Mouse (Mus musculus): ENCODE measurements at regions not wholly inside any gene's neighbourhood (a gene's known extent, or its start where the extent isn't known, plus 50 kb on each side); places are given as distances from the start of the nearest gene placed in this dataset.

DNA sequence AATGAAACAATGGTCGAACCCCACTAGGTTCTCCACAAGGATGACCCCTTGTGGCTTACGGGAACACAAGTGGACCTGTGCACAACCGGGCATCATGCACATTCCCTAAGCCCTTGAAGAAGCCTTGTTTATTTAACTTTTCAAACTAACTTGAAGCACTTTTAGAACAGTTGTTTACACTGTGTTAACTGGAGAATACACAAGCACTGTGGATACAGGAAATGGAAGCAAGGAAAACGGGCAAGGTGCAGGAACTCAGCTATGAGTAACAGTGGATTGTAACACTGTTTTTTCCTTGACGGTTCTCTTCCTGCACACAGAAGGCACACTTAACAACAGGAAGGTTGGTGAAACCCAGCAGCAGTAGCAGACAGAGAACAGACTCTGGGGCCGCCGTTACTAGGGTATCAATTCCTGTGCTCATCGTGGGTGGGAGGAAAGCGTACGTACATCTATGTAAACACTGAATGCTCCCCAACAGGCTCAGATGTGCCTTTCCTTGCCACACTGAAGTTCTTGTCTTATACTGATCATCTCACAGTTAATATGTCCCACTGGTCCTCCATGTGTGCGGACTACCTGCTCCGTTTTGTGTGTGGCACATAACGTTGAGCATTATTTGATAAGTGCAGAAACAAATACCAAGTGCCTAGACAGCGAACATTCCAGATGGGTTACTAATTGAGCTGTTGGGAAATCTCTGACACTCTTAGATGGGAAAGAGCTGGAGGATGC lies 264.4 kb downstream of the Mpdz start:
- in situ Hi-C loops (cut with MboI, MseI) = no loop called here

DNA sequence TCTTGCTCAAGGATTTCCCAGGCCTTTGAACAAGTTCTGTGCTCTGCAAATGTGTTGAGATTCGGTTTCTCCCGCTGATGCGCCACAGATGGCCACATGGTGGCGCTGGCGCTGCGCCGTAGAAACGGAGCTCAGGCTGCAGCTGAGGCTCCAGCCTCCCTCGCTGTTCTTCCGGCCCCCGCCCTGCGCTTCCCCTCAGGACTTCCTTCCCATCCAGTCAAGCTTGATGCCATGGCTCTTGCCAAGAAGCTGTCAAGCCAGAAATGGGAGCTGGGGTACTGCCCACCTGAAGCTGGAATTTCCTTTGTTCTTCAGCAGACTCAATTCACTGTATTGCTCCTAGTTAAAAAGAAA lies 263.9 kb downstream of the Mpdz start:
- in situ Hi-C loops (cut with MboI, MseI) = no loop called here

DNA sequence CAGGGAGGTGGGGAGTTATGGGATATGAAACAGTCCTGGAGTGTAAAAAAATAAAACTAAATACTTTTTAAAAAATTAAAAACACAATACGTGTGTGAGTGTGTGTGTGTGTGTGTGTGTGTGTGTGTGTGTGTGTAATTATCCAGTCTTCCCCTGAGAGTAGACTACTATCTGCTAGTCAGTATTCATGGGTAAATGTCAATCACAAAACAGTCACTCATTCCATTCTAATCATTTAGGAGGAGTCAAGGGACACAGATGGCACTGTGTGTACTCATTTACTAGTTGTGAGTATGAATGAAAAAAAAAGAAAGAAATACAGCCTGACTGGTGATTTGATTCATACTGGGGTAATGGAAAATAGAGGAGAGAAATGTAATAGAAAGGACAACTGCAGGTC lies 226.5 kb downstream of the Mpdz start:
- in situ Hi-C loops (cut with MboI, MseI) = no loop called here

DNA sequence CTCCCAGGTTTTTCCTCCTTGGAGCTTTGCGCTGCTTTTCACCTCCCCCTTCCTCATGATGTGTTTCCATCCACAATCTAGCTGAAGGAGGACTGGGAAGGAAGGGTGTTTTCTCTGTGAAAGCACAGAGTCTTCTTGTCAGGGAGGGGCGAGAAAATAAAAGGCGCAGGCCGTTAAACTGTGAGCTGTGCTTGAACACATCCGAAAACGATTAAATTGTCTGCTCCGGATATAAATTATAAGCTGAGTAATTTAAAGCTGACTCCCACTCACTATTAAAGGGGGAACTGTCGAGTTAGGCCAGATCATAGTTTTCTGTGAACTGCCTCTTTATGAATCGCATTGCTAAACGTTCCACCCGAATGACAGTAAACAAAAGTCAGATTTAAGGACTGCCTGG lies 224.6 kb downstream of the Mpdz start:
- in situ Hi-C loops (cut with MboI, MseI) = no loop called here

DNA sequence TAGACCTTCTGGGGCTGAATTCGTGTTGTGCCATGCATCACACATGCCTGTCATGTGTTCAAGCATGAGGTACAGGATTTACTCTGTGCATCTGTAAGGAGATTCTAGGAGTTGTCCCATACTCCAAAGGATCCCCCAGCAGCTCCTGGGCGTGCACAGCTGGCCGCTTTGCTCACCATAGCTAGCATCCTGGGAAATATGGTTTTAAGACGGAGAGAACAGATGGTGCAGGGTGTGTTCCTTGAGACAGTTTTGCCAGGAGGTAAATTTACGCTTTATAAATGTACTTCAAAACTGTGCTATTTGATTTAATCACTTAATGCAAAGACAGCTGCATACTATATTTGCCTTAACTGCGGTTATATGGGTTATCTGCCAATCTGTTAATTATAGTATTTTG lies 220.6 kb downstream of the Mpdz start:
- in situ Hi-C loops (cut with MboI, MseI) = no loop called here

DNA sequence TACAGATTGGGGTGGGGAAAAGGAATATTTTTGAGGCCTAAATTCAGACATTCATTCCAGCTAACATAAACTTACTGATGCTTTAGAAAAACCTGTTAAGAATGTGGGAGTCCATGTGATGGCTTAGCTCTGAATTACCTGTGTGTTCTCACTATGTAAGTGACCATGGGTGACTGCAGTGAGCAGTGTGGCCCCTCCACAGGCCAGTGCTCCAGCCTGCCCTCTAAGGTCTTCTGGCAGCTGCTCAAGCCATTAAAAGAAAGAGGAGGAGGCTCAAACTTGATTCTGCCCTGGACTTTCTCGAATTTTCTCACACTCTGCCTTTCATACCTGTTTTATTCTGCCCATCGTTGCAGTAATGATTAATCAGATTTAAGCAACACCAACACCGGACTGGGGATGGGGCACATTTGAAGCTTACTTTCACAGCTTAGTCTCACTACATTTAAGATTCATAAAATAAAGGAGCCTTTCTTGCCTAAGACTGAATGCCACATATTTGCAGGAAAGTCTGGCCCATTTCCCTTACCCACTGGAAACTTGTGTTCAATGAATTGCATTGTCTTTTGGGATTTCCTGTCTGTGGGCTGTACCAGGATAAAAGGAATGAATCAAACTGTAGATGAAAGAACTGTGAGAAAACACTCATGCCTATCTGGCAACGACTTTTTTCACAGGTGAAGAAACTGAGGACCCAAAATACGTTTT lies 220.0 kb downstream of the Mpdz start:
- in situ Hi-C loops (cut with MboI, MseI) = no loop called here
